Comparison of ENCODE assay signal across 17 mouse cellular contexts in the genomic region with DNA sequence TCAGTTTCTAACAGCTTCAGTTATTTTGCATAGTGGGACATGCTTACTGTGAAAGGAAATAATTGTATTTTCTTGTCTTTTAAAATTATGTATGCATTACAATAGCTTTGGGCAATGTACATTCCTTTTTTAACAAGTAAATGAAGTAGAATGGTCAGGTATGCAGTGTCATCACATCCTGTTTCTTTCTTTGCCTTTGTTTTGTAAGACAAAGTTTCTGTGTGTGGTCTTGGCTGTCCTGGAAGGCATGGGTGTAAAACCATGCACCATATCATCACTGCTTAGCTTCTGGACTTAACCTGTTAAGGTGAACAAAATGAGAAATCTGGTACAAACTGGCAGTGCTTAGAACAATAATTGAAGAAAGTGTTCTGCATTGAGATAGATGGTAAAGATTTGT.
"Had no signal": no experiment of that assay in that cellular context is flagged by ENCODE, and none has a peak within 500 bp of the region (broad histone marks: within the 10 kb centered on the region; RNA-seq: fewer than 3 reads in every experiment).

No protein-coding gene starts in this region.

- H3K9me3 ChIP-seq: liver, embryonic 15.5 days; lung, embryonic 15.5 days; megakaryocyte, embryonic 14.5 days; midbrain, embryonic 13.5 days; midbrain, embryonic 15.5 days; neural tube, embryonic 12.5 days had no signal

- H3K27ac ChIP-seq: liver, embryonic 15.5 days; lung, embryonic 15.5 days; macrophage; midbrain, embryonic 13.5 days; midbrain, embryonic 15.5 days; neural tube, embryonic 12.5 days had no signal

- DNase-seq: liver, postnatal 0 days; lung, adult 2 months; lung, postnatal 14 days; lung, postnatal 36 days; right cerebral cortex, postnatal 25 days; right cerebral cortex, postnatal 4 days; spleen, adult 18-20 months; thymus, adult 18-20 months; thymus, postnatal 25 days; thymus, postnatal 4 days had no signal

- H3K4me3 ChIP-seq: liver, embryonic 15.5 days; lung, embryonic 15.5 days; megakaryocyte, embryonic 14.5 days; midbrain, embryonic 13.5 days; midbrain, embryonic 15.5 days; neural tube, embryonic 12.5 days had no signal

- H3K9ac ChIP-seq: liver, embryonic 15.5 days; liver, postnatal 0 days; lung, embryonic 15.5 days; midbrain, embryonic 13.5 days; midbrain, embryonic 15.5 days; neural tube, embryonic 12.5 days had no signal

- H3K27me3 ChIP-seq: liver, embryonic 15.5 days; lung, embryonic 15.5 days; megakaryocyte, embryonic 14.5 days; midbrain, embryonic 13.5 days; midbrain, embryonic 15.5 days; neural tube, embryonic 12.5 days had no signal
